Mouse (Mus musculus) right cerebral cortex, postnatal 36 days (tissue): Measurements from ENCODE around the gene Sf3b3.

Experiments used
- DNase-seq, 2 experiments: peaks; one replicate each; pipeline ENCODE4 v3.0.0; 2022; ENCODE audit warnings: low spot score in 2 of 2, mixed read lengths in 1 of 2

The Sf3b3 gene

DNA sequence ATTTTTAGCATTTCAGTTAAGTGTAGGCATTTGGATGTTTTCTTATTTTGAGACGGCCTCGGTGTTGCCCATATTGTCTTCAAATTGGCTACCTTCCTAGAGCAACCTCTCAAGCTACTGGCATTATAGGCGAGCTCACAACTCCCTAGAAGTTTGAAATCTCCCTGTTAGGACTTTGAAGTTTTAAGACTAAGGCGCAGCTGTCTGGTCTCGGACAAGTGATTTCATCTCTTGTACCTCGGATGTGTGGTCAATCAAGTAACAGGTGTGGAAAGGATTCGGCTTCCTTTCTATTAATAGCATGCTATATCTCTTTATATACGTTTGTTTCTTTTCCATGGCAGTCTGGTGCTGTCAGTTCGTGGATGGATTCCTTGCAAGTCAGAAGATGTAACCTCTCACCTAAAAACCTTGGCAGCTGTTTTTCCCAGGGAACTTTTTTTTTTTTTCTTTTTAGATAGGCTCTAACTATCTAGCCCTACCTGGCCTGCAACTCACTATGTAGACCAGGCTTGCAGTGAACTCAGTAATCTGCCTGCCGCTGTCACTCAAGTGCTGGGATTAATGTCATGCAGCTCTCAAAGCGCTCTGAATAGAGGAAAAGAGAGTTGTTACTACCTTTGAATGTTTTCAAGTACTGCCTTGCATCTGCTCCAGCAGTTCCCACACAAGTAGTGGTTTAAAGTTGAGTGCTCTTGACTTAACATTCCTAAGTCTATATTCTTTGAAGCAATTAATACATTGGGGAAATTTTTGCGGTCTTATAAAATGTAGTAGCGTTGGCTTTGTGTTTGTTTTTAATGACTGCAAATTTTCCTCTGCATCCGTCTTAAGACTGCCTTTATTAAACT lies 1.3 kb upstream of the Sf3b3 start:
- DNase-seq = no peak

DNA sequence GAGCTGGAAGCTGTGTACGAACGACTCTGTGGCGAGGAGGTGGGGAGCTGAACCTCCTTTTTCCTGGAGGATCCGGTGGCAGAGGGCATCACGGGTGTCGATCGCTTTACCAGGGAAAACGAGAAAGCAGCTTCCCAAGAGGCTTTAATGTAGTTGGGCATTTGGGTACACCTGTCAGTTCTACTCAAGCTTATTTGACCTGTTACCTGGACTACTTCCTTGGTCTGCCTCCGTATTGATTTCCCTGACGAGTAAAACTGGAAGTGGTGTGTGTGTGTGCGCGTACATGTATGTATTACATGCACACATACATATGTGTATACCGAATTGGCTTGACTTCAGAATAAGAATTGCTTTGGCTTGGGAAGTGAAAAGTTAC lies 573 bp upstream of the Sf3b3 start:
- DNase-seq = no peak

DNA sequence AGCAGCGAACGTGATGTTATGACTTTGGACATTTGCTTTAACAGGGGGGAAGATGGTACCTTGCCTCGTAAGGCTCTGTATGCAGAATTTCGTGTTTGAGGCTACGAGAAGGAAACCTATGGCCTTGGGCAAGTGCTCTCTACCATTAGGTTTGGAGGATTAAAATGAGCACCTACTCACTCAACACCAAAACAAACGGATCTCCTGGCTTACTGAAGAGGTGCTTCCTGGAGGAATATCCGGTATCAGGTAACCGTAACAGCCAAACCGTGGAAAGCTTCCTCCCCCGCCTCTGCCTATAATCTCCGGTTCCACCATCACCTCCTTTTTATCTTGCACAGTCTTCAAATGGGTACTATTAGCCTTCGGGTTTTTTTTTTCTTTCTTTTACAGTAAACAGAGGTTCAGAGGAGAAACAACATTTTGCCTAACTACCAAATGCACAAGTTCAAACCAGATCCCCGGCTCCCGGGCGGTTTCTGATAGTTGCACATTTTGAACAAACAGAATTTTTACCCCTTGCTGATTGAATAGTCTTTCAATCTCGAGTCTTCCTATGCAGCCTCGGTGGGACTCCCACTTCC lies 674 bp downstream of the Sf3b3 start:
- DNase-seq = no peak

DNA sequence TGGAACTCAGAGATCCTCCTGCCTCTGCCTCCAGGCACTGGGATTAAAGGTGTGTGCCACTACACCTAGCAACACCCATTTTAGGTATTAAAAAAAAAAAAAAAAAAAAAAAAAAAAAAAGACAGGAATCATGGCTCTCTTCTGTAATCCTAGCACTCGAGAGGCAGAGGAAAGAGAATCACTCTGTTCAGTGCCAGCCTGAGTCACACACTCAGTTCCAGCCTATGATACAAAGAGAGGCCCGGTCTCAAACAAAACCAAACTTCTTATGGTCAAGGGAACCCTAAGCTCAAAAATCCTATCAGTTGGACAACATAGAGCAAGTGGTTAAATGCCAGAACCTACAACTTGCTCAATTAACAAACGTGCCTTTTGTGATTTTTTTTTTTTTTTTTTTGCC lies 1.6 kb downstream of the Sf3b3 start:
- DNase-seq = no peak

DNA sequence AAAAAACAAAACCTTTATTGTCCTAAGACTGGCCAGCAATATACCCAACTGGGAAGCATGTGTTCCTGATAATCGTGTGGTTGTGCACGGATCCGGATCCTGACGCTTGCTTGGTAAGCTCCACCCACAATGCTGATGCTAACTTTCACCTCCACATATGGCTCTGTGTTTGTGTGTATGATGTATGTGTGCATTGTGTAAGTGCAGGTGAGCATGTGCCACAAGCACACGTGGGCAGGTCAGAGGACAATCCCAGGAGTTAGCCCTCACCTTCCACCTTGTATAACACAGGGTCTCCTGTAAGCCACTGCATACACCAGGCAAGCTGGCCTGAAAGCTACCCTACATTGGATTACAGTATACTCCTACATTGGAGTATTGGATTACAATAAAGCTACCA lies 3.4 kb downstream of the Sf3b3 start:
- no peak for DNase-seq

DNA sequence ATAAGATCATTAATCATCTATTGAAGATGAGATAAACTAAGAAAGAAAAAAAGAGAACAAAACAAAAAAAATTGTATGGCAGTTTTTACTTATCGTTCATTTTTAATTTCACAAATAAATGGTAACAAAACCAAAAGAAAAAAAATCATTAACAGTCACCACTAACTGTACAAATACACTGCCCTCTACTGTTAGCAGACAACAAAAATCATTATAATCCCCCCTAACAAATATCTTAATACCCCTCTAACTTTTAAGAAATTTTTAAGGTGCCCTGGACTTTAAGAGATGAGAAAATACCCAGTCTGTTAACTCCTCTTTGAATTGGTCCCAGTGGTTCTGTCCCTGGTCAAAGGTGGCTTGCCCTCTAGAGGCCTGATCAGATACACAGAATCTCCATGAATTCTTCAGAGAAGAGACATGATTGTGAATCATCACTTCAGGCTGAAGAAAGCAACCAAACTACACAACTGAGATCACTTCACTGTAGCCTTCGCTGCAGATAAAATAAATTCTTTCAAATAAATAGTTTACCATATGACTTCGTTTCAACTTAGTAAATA lies 4.5 kb downstream of the Sf3b3 start:
- no peak for DNase-seq

DNA sequence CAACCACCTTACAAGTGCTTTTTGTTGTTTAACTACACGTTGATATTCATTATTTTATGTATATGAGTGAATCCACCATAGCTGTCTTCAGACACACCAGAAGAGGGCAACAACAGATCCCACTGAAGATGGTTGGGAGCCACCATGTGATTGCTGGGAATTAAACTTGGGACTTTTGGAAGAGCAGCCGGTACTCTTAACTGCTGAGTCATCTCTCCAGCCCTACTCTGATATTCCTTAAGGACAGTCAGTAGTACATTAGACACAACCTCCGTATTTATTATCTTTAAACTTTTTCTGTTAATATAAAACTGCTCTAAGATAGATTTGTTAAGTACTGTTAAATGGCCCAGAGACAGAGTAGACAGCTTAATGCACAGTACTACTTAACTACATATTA lies 14.6 kb downstream of the Sf3b3 start:
- DNase-seq = no peak

DNA sequence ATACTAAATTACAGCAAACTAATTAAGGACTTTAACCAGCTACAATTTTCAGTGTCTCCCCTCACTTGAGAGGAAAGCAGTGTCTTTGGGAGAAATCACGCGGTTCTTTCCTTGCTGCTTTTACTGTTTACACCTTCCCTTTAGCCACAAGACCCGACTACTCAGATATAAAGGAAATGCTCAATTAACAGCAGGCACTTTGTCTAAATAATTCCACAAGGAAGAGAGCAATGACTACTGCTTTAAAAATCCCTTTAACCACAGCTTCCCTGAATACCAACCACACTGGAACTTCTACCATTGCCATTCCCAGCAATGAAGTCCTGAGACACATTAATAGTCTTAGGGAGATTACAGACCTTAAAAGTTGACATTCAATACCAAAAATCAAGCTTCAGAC lies 18.1 kb downstream of the Sf3b3 start:
- no peak for DNase-seq

DNA sequence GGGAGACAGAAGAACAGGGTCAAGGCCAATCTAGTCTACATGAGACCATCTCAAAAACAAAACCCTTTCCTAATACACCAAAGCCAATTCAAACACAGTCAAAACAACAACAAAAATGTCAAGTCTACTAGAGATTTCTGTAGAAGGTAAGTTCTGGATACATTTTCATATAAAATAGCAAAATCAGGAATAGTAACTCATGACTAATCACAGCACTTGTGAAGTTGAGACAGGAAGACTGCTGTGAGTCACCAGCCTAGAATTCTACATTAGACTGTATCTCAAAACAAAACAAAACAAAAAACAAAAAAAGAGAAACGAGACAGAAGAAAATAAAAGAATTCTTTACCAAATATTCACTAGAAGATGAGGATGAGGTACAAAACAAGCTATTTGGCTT lies 21.7 kb downstream of the Sf3b3 start:
- DNase-seq = no peak

DNA sequence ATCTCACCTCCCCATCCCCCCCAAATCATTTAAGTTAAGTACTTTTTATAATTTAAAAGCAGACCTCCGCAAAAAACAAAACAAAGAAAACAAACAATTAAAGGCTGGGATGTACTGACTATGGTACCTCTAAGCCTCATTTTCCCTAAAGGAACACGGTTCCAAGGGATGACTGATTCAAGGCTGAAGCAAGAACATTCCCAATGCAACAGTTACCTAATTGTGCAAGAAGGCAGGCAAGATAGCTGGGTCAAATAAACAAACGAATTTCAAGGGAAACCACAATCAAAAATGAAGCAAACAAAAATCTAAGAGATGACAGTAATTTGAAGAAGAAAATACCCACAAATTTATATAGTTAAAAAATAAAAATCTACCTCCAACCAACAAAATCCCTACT lies 24.6 kb downstream of the Sf3b3 start:
- DNase-seq = no peak

DNA sequence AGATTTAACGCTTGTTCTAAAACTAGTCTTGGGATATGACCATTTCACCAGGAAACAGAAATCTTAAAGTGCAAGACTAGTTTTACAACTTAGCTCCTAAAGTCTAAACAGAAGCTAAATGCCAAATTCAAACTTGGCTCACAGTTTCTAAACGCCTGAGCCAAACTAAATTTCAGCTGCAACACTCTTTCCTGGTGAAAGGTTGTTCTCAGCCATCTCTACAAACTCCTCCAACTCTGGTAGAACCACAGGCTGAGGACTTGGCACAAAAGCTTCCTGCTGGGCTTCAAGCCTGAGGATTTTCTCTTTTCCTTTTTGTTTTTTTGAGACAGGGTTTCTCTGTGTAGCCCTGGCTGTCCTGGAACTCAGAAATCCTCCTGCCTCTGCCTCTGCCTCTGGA lies 26.3 kb downstream of the Sf3b3 start:
- DNase-seq = no peak

DNA sequence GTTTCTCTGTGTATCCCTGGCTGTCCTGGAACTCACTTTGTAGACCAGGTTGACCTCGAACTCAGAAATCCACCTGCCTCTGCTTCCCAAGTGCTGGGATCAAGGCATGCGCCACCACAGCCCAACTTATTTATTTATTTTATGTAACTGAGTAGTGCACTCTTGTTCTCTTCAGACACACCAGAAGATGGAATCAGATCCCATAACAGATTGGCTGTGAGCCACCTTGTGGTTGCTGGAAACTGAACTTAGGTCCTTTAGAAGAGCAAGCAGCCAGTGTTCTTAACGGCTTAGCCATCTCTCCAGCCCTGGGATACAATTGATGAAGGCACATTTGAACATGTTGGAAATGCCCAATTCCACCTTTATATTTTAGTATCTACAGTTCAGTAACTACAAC lies 28.0 kb downstream of the Sf3b3 start:
- DNase-seq = no peak

DNA sequence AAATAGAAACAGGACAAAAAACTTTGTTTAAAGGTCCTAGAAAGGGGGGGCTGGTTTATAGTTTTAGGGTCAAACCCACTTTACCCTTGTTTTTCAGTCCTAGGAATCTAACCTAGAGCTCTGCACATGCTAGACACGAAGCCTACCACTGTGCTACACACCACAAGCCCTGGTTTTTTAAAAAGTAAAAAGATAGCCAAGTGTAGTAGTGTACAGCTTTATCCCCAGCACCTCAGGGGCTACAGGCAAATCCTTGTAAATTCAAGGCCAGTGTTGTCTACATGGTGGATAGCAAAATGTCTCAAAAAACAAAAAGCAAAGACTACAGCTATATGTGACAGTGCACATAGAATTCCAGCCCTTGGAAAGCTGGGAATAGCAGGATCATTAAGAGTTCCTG lies 29.6 kb downstream of the Sf3b3 start:
- no peak for DNase-seq

DNA sequence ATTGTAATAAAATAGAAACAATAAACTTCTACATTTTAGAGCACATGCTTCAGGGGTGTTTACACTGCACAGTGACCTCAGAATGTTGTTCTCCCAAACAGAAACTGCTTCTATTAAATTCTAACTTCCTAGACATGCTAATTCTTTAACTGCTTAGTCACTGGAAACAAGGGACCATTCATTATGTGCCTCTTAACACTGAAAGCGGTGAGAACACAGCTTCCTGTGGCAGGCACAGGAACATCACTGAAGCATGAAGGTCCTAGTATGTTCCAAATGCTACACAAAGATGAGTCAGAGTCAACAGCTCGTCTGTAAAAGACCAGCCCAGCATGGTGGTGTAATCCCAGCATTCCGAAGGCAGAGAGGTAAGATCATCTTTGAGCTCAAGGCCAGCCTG lies 31.3 kb downstream of the Sf3b3 start:
- DNase-seq = no peak

DNA sequence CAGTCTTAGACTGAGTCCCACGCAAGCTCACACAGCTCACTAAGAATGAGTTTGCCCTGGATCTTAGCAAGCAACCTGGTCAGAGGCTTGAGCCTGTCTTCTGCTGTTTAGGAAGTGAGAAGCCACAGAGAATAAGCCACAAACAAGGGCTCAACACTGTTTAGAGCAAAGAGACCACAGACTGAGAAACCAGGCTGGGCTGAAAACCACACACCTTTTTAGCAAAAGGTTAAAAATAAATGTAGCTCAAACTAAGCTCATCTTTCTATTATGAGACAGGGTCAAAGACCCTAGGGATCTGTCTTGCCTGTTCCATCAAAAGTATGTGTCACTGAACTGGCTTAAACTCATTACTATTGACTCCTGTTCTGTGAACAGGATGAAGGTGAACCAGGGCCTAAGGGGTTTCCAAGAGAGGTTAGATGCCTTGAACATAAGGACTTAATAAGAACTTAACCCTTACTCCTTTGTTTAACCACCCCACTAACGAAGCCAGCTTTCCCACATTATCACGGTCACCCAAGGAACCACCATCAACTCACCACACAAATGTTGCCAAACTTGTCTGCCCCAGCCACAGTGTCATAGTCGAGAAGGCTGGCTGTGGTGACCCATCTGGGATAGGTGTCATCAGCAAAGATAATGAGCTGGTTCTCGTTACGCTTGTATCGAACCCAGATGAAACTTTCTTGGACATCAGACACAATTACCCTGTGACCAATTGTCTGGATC lies 33.3 kb downstream of the Sf3b3 start:
- DNase-seq = no peak

DNA sequence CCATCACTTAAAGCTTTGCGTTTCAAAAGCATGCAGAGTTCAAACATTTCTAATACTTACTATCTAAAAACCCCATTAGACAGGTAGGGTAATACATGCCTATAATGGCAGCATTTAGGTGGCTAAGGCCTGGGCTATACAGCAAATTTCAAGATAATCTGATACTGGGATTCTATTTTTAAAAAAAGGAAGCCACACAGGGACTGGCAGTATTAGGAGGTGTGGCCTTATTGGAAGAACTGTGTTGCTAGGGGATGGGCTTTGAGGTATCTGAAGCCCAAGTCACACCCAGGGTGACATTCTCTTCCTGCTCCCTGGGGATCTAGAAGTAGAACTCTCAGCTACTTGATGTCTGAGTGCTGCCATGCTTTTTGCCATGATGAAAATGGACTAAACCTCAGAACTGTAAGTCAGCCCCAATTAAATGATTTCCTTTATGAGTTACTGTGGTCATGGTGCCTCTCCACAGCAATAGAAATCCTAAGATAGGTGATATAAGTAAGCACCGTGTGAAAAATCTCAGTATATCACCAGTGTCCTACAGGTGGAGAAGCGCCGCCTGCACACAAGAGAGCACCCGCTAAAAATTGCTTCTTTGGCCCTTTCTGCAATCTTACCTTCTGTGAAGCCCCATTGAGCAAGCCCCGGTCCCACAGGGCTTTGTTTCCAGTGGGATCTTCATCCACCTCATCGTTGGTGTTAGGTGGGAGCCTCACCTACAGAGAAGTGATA lies 34.1 kb downstream of the Sf3b3 start:
- no peak for DNase-seq

DNA sequence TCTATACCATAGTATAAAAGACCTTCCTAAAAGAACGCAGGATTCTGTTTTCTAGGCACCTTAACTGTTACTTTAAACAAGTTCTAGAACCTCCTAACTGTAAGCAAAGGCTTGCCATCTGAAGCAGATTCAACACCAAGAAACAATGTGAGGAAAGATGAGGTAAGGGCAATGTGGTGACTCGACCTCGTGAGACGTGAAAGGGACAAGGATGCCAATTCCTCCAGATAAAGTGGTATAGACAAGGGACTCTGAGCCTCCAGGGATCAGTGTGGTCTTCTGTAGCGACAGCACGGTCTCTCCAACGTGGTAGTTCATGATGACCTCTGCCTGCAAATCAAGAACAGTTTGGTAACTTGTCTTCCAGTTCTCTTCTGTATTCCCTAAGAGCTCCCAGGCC lies 34.8 kb downstream of the Sf3b3 start:
- no peak for DNase-seq

DNA sequence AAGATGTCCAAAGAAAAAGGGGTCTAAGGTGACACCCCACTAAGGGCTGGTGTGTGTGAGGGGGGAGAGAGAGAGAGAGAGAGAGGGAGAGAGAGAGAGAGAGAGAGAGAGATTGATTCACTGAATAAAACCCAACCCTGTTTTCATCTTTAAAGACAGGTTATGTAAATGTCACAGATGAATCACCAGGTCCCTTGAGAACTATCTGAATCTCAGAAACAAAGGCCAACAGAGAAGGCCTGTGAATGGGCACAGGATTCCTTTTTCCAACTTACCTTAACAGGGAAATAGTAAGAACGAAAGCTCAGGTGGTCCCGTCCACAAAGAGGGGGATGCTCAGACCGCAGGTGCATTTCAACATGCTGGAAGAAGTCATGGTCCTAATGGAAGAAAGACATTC lies 35.5 kb downstream of the Sf3b3 start:
- no peak for DNase-seq

DNA sequence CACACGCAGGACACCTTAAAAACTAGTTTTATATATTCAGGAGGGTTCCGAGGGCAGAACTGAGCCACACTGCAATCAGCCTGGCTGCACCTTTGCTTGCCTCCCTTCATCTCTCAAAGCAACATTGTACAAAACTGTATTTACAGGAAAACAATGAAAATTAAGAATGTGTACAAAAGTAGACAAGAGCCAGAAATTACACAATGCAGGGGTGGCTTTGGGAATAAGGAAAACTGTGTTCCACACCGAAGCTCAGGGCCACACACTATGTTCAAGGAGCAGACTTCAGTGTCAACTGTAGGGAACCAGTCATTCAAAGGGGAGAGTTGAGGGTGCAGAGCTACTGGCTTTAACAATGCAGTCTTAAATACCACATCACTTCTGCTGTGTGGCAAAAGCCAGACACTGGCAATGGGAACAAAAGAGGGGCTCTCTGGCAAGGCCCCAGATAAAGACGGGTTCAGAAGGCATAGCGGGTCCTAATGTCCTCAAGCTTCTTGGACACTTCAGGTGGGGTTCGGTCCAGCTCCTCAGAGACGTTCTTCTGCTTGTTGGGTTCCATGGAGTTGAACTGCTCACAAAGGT lies 36.0 kb downstream of the Sf3b3 start:
- no peak for DNase-seq

DNA sequence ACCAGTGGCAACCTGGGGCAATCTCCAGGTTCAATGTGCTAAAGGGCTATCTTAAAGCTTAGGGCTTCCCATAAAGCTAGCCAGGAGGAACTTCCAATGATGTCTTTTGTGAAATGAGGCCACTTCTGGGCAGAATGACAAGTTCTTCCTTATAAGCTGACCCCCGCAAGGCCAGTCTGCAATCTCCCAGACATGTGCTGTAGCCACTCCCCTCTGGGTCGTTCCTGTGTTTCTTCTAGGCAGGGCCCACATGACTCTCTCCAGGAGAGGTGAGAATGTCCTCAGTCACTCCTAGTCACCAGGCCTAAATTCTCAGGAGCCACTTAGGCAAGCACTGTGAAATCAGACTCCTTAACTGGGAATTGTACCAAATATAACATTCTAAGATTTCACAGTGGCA lies 36.8 kb downstream of the Sf3b3 start:
- no peak for DNase-seq
